In genomic region chr17:91691063-91691462, GRCm38 (mm10) we compare ENCODE assay signal across 35 mouse cellular contexts.
"Had no signal": no experiment of that assay in that cellular context is flagged by ENCODE, and none has a peak within 500 bp of the region (broad histone marks: within the 10 kb centered on the region; RNA-seq: fewer than 3 reads in every experiment).

No protein-coding gene starts in this region.

- H3K27ac ChIP-seq: heart, embryonic 10.5 days; heart, embryonic 13.5 days; heart, embryonic 15.5 days; hindbrain, embryonic 10.5 days; hindbrain, embryonic 12.5 days; hindbrain, embryonic 13.5 days; hindbrain, embryonic 14.5 days; hindbrain, embryonic 15.5 days; hindbrain, postnatal 0 days; intestine, embryonic 15.5 days; kidney, embryonic 15.5 days; kidney, postnatal 0 days; layer of hippocampus, adult 2 months; left cerebral cortex, adult 2 months had no signal

- H3K4me2 ChIP-seq: heart, embryonic 11.5 days; heart, embryonic 13.5 days; heart, embryonic 15.5 days; hindbrain, embryonic 12.5 days; hindbrain, embryonic 13.5 days; hindbrain, embryonic 14.5 days; hindbrain, embryonic 15.5 days; intestine, embryonic 15.5 days; kidney, embryonic 15.5 days had no signal

- H3K9ac ChIP-seq: heart, embryonic 13.5 days; heart, embryonic 15.5 days; hindbrain, embryonic 12.5 days; hindbrain, embryonic 13.5 days; hindbrain, embryonic 14.5 days; hindbrain, embryonic 15.5 days; intestine, embryonic 15.5 days; kidney, embryonic 15.5 days had no signal

- H3K27me3 ChIP-seq: heart, embryonic 13.5 days; heart, embryonic 15.5 days; hindbrain, embryonic 12.5 days; hindbrain, embryonic 13.5 days; hindbrain, embryonic 15.5 days; intestine, embryonic 15.5 days; kidney, embryonic 15.5 days had no signal

- H3K4me3 ChIP-seq: heart, embryonic 10.5 days; heart, embryonic 13.5 days; heart, embryonic 15.5 days; hindbrain, embryonic 10.5 days; hindbrain, embryonic 12.5 days; hindbrain, embryonic 13.5 days; hindbrain, embryonic 15.5 days; intestine, embryonic 15.5 days; kidney, embryonic 15.5 days; layer of hippocampus, adult 2 months; left cerebral cortex, adult 2 months had no signal

- DNase-seq: heart, postnatal 10 days; heart, postnatal 14 days; heart, postnatal 36 days; heart, postnatal 4 days; kidney, adult 11 months; kidney, adult 18-20 months; kidney, adult 2 months; kidney, adult 8-10 months; kidney, adult 9 months; kidney, postnatal 10 days; kidney, postnatal 14 days; kidney, postnatal 25 days; kidney, postnatal 36 days; kidney, postnatal 4 days; layer of hippocampus, adult 9-11 months; layer of hippocampus, postnatal 36 days had no signal

- H3K36me3 ChIP-seq: heart, embryonic 10.5 days; heart, embryonic 13.5 days; heart, embryonic 15.5 days; hindbrain, embryonic 10.5 days; hindbrain, embryonic 12.5 days; hindbrain, embryonic 13.5 days; hindbrain, embryonic 15.5 days; intestine, embryonic 15.5 days; kidney, embryonic 15.5 days had no signal

- H3K9me3 ChIP-seq: heart, embryonic 10.5 days; heart, embryonic 13.5 days; heart, embryonic 15.5 days; hindbrain, embryonic 10.5 days; hindbrain, embryonic 12.5 days; hindbrain, embryonic 13.5 days; hindbrain, embryonic 15.5 days; intestine, embryonic 15.5 days; kidney, embryonic 15.5 days had no signal

- ATAC-seq: hindbrain, embryonic 16.5 days; hindbrain, postnatal 0 days; inflammation-experienced regulatory T-cells, adult 6 months; intestine, embryonic 15.5 days; intestine, embryonic 16.5 days; intestine, postnatal 0 days had no signal

- H3K4me1 ChIP-seq: heart, embryonic 10.5 days; heart, embryonic 13.5 days; heart, embryonic 15.5 days; hindbrain, embryonic 10.5 days; hindbrain, embryonic 12.5 days; hindbrain, embryonic 13.5 days; hindbrain, embryonic 15.5 days; intestine, embryonic 15.5 days; kidney, embryonic 15.5 days had no signal
